13 mouse cellular contexts compared by ENCODE assay signal in genomic region chr15:97839012-97839411, GRCm38 (mm10). TPM values are rescaled to one million over a fixed set of nuclear protein-coding genes. Genes with fewer than 3 reads are reported as not detected.
DNase-seq lines count a peak whose midpoint lies in the region; ATAC-seq and TF ChIP-seq lines count a peak whose summit lies in the region.
"Had no signal": no experiment of that assay in that cellular context is flagged by ENCODE, and none has a peak within 500 bp of the region (broad histone marks: within the 10 kb centered on the region; RNA-seq: fewer than 3 reads in every experiment).

No protein-coding gene starts in this region.

- TF ChIP-seq EP300 in stomach, postnatal 0 days (optimal IDR thresholded peaks at IDR 0.05), result no peak

- H3K9ac ChIP-seq in forebrain, embryonic 11.5 days (ENCODE audit: low read length), result no peak overlapping the region
- H3K9ac ChIP-seq in kidney, embryonic 16.5 days (replicated peaks; ENCODE audit: low read length), result no peak overlapping the region
- H3K9ac ChIP-seq in stomach, postnatal 0 days (ENCODE audit: low read length), result no peak overlapping the region
- H3K9ac ChIP-seq: hindbrain, embryonic 14.5 days had no signal

- no peak for DNase-seq in forebrain, embryonic 10.5 days (ENCODE audit: extremely low spot score, low spot score)
- no peak for DNase-seq in forebrain, embryonic 11.5 days (ENCODE audit: low spot score)
- no peak for DNase-seq in kidney, postnatal 36 days
- DNase-seq in thymus, adult 2 months, result no peak
- DNase-seq in thymus, postnatal 4 days, result no peak
- DNase-seq in stomach, postnatal 0 days (ENCODE audit: low spot score), result no peak
- DNase-seq: midbrain, embryonic 14.5 days had no signal

- H3K4me3 ChIP-seq in forebrain, embryonic 10.5 days, result no peak overlapping the region
- no peak overlapping the region for H3K4me3 ChIP-seq in forebrain, embryonic 11.5 days (ENCODE audit: low read depth, low read length)
- no peak overlapping the region for H3K4me3 ChIP-seq in kidney, embryonic 16.5 days (ENCODE audit: low read length)
- no peak overlapping the region for H3K4me3 ChIP-seq in thymus, adult 2 months (ENCODE audit: control insufficient read depth, insufficient read depth, low read length)
- no peak overlapping the region for H3K4me3 ChIP-seq in stomach, postnatal 0 days (ENCODE audit: low read depth, low read length)
- H3K4me3 ChIP-seq: erythroblast, embryonic 14.5 days; left cerebral cortex, adult 2 months had no signal

- peaks cover 45% of the 10 kb centered on the region for H3K4me1 ChIP-seq in forebrain, embryonic 10.5 days
- H3K4me1 ChIP-seq in forebrain, embryonic 11.5 days (replicated peaks; ENCODE audit: control insufficient read depth, insufficient read depth, low read length), result no peaks in the 10 kb centered on the region
- H3K4me1 ChIP-seq in kidney, embryonic 16.5 days (ENCODE audit: insufficient read depth, low read length), result peaks cover 53% of the 10 kb centered on the region
- H3K4me1 ChIP-seq in thymus, adult 2 months (replicated peaks; ENCODE audit: control insufficient read depth, insufficient read depth, low read length), result peaks cover 64% of the 10 kb centered on the region
- H3K4me1 ChIP-seq in stomach, postnatal 0 days (replicated peaks; ENCODE audit: control insufficient read depth, insufficient read depth), result peaks cover 17% of the 10 kb centered on the region

- H3K36me3 ChIP-seq in forebrain, embryonic 10.5 days (replicated peaks), result no peaks in the 10 kb centered on the region
- no peaks in the 10 kb centered on the region for H3K36me3 ChIP-seq in forebrain, embryonic 11.5 days (ENCODE audit: control insufficient read depth, insufficient read depth, low read length)
- no peaks in the 10 kb centered on the region for H3K36me3 ChIP-seq in kidney, embryonic 16.5 days (ENCODE audit: insufficient read depth, low read length)
- no peaks in the 10 kb centered on the region for H3K36me3 ChIP-seq in thymus, adult 2 months (ENCODE audit: control insufficient read depth, insufficient read depth, low read length)
- no peaks in the 10 kb centered on the region for H3K36me3 ChIP-seq in stomach, postnatal 0 days (ENCODE audit: control insufficient read depth, insufficient read depth, low read length)

- TF ChIP-seq POLR2A in thymus, adult 2 months (IDR thresholded peaks at IDR 0.05; ENCODE audit: control insufficient read depth, extremely low read depth, insufficient read depth, low read length, poor library complexity), result no peak

- H3K27me3 ChIP-seq in forebrain, embryonic 10.5 days (ENCODE audit: poor library complexity, severe bottlenecking), result peaks cover 8% of the 10 kb centered on the region
- H3K27me3 ChIP-seq in forebrain, embryonic 11.5 days (ENCODE audit: control insufficient read depth, insufficient read depth, low read length), result no peaks in the 10 kb centered on the region
- H3K27me3 ChIP-seq in kidney, embryonic 16.5 days (ENCODE audit: insufficient read depth, low read length), result no peaks in the 10 kb centered on the region
- no peaks in the 10 kb centered on the region for H3K27me3 ChIP-seq in thymus, adult 2 months (ENCODE audit: control insufficient read depth, insufficient read depth, low read length)
- no peaks in the 10 kb centered on the region for H3K27me3 ChIP-seq in stomach, postnatal 0 days (ENCODE audit: control insufficient read depth, insufficient read depth, low read length)
- H3K27me3 ChIP-seq: Patski had no signal

- no peak for TF ChIP-seq CTCF in thymus, adult 2 months (IDR thresholded peaks at IDR 0.05; ENCODE audit: borderline replicate concordance, control insufficient read depth, extremely low read depth, insufficient read depth, low read length, poor library complexity)
- no peak for TF ChIP-seq CTCF in stomach, postnatal 0 days (IDR thresholded peaks at IDR 0.05; ENCODE audit: low read depth)

- ATAC-seq in forebrain, embryonic 11.5 days (replicated peaks; ENCODE audit: low FRiP score), result no peak
- no peak for ATAC-seq in kidney, embryonic 16.5 days (ENCODE audit: low FRiP score, low TSS enrichment)
- ATAC-seq in stomach, postnatal 0 days (ENCODE audit: low FRiP score, low TSS enrichment), result no peak
- no peak for ATAC-seq in CD4-positive, CD25-positive, alpha-beta regulatory T cell, adult 4 months

- peak overlapping the region; percentile 26; the same call in 1 of the 2 replicates for H3K27ac ChIP-seq in forebrain, embryonic 10.5 days
- no peak overlapping the region for H3K27ac ChIP-seq in forebrain, embryonic 11.5 days (ENCODE audit: low read depth, low read length)
- peak overlapping the region; percentile 80 for H3K27ac ChIP-seq in kidney, embryonic 16.5 days (ENCODE audit: low read length)
- H3K27ac ChIP-seq in thymus, adult 2 months (ENCODE audit: control insufficient read depth, insufficient read depth, low read length), result peak overlapping the region; percentile 95
- peak overlapping the region; percentile 73; the same call in 1 of the 2 replicates for H3K27ac ChIP-seq in stomach, postnatal 0 days (replicated peaks)
- H3K27ac ChIP-seq: hindbrain, embryonic 14.5 days; left cerebral cortex, adult 2 months had no signal

- no peak overlapping the region for H3K4me2 ChIP-seq in forebrain, embryonic 11.5 days (ENCODE audit: low read depth, low read length, severe bottlenecking)
- H3K4me2 ChIP-seq in kidney, embryonic 16.5 days (replicated peaks; ENCODE audit: low read depth, low read length), result no peak overlapping the region
- H3K4me2 ChIP-seq in stomach, postnatal 0 days (replicated peaks; ENCODE audit: low read depth), result no peak overlapping the region
- H3K4me2 ChIP-seq: hindbrain, embryonic 14.5 days had no signal

- H3K9me3 ChIP-seq in forebrain, embryonic 10.5 days, result no peaks in the 10 kb centered on the region
- H3K9me3 ChIP-seq in forebrain, embryonic 11.5 days (ENCODE audit: control insufficient read depth, low read length), result no peaks in the 10 kb centered on the region
- H3K9me3 ChIP-seq in kidney, embryonic 16.5 days (ENCODE audit: low read length), result no peaks in the 10 kb centered on the region
- no peaks in the 10 kb centered on the region for H3K9me3 ChIP-seq in stomach, postnatal 0 days (ENCODE audit: control insufficient read depth, low read length)

- 91% methylated on average over 2 of the region's 2 CpGs for WGBS in forebrain, embryonic 10.5 days
- WGBS in forebrain, embryonic 11.5 days, result 86% methylated on average over 2 of the region's 2 CpGs
- WGBS in kidney, embryonic 16.5 days, result 96% methylated on average over 2 of the region's 2 CpGs
- 88% methylated on average over 2 of the region's 2 CpGs for WGBS in thymus, adult 2 months
- 94% methylated on average over 2 of the region's 2 CpGs for WGBS in stomach, postnatal 0 days

RNA-seq across cellular contexts. Expression of gene Hdac7, which starts 5.3 kb away (rescaled TPM):
- 21.6 and 25.3 TPM in 2 replicates for polyA plus RNA-seq in forebrain, embryonic 10.5 days (2016; fragmentation: Nextera tagmentation; extraction: Ambion mirVana)
- polyA plus RNA-seq in forebrain, embryonic 11.5 days (2014; fragmentation: Nextera tagmentation; extraction: Ambion mirVana), result 23.9 and 26.4 TPM in 2 replicates
- polyA plus RNA-seq in kidney, embryonic 16.5 days (2015; fragmentation: Nextera tagmentation; extraction: Ambion mirVana), result 37.3 and 40.0 TPM in 2 replicates
- 827 and 963 TPM in 2 replicates for polyA plus RNA-seq in thymus, adult 2 months (2012; rRNA removed)
- polyA plus RNA-seq in stomach, postnatal 0 days (2015; fragmentation: Nextera tagmentation; extraction: Ambion mirVana), result 8.0 and 9.4 TPM in 2 replicates
- 10 to 100 TPM; 68.2 to 74.2 TPM for polyA plus RNA-seq in CD4-positive, CD25-positive, alpha-beta regulatory T cell, adult 4 months (2017; shearing (Covaris generic))

Comparison
In these comparisons a context has a peak if more than half of its experiments do, and no peak if none do; other contexts are left out.
1. RNA of gene Hdac7, which starts 5.3 kb away (polyA plus RNA-seq): 827 to 963 TPM in thymus, adult 2 months; 68.2 to 74.2 TPM in CD4-positive, CD25-positive, alpha-beta regulatory T cell, adult 4 months, 37.3 to 40.0 TPM in kidney, embryonic 16.5 days, 21.6 to 25.3 TPM in forebrain, embryonic 10.5 days, 23.9 to 26.4 TPM in forebrain, embryonic 11.5 days and 8.0 to 9.4 TPM in stomach, postnatal 0 days; every median in the first group is over 10 times any median in the second.